Mouse (Mus musculus) heart, embryonic 16.5 days (tissue): Measurements from ENCODE around the gene 4933415A04Rik. TPM values are rescaled to one million over a fixed set of nuclear protein-coding genes. Genes with fewer than 3 reads are reported as not detected.

Experiments
- ATAC-seq: fragments of 200-750 bp; cut with Nextera tagmentation; replicated peaks from 2 replicates; pipeline ENCODE4 v1.8.0; 2017; ENCODE audit warnings: moderate number of reproducible peaks; ENCODE audit not compliant: insufficient read depth, low FRiP score; ENCODE audit errors: extremely low read depth
- H3K27ac ChIP-seq: fragments of 300-500 bp; sonication (generic); 2 replicates; pipeline ENCODE4 v1.5.1; 2014; ENCODE audit warnings: mild to moderate bottlenecking, low read length, control low read depth, moderate library complexity
- H3K27me3 ChIP-seq: fragments of 300-500 bp; sonication (generic); 2 replicates; pipeline ENCODE4 v1.6.1; 2014; ENCODE audit warnings: low read length, mixed read lengths; ENCODE audit not compliant: control insufficient read depth, insufficient read depth
- H3K36me3 ChIP-seq: fragments of 300-500 bp; sonication (generic); 2 replicates; pipeline ENCODE4 v1.6.1; 2014; ENCODE audit not compliant: control insufficient read depth, insufficient read depth
- H3K4me1 ChIP-seq: fragments of 300-500 bp; sonication (generic); 2 replicates; pipeline ENCODE4 v1.6.1; 2014; ENCODE audit warnings: low read length, mixed read lengths; ENCODE audit not compliant: control insufficient read depth, insufficient read depth
- H3K4me2 ChIP-seq: fragments of 300-500 bp; sonication (generic); 2 replicates; pipeline ENCODE4 v1.6.1; 2014; ENCODE audit warnings: low read depth, mild to moderate bottlenecking, control low read depth, low read length
- H3K4me3 ChIP-seq: fragments of 300-500 bp; sonication (generic); 2 replicates; pipeline ENCODE4 v1.5.1; 2014; ENCODE audit warnings: mild to moderate bottlenecking, control low read depth, low read length
- H3K9ac ChIP-seq: fragments of 300-500 bp; sonication (generic); 2 replicates; pipeline ENCODE4 v1.6.1; 2014; ENCODE audit warnings: low read length, control low read depth
- H3K9me3 ChIP-seq: fragments of 300-500 bp; sonication (generic); replicated peaks from 2 replicates; pipeline ENCODE4 v1.6.1; 2016; ENCODE audit warnings: low read length; ENCODE audit not compliant: control insufficient read depth
- WGBS: fragments of 180-500 bp; shearing (Covaris S2); extraction: QIAGEN DNeasy Blood & Tissue Kit; methylation state at CpG from one replicate; pipeline ENCODE4 v1.1.7; 2014; 5-methylcytosine and 5-hydroxymethylcytosine counted together
- polyA plus RNA-seq: library from polyadenylated mRNA; unstranded; fragments of >200 nt; fragmentation: Nextera tagmentation; extraction: Ambion mirVana; gene quantifications from 2 replicates; pipeline ENCODE4 v1.2.1, GENCODE M21; 2015

The 4933415A04Rik gene
- polyA plus RNA-seq, 1 experiment from 2014 or later, result 4.5 TPM

GRCm38 (mm10) chr11:43633165-43633564, 46.3 kb downstream of the 4933415A04Rik start:
- H3K27me3 ChIP-seq, result no peaks in the 10 kb centered on the region
- 65% methylated on average over 6 of the region's 6 CpGs for WGBS
- no peak overlapping the region for H3K9ac ChIP-seq

GRCm38 (mm10) chr11:43633658-43634401, 47.0 kb downstream of the 4933415A04Rik start:
- Histone ChIP-seq H3K27ac (peak overlapping the region; percentile 75), H3K9ac (peak overlapping the region; percentile 28), H3K27me3 (no peaks in the 10 kb centered on the region), H3K36me3 (no peaks in the 10 kb centered on the region), H3K4me3 (no peak overlapping the region), H3K9me3 (no peaks in the 10 kb centered on the region), H3K4me2 (peak overlapping the region; percentile 45), H3K4me1 (peaks cover 20% of the 10 kb centered on the region)
- 11% methylated on average over 18 of the region's 19 CpGs for WGBS
- ATAC-seq, result peak; percentile 65

More at GRCm38 (mm10) chr11:43633165-43633564, 46.3 kb downstream of the 4933415A04Rik start:
- ATAC-seq, result no peak
- no peak overlapping the region for H3K4me3 ChIP-seq
- H3K27ac ChIP-seq, result no peak overlapping the region
- no peak overlapping the region for H3K4me2 ChIP-seq
- no peaks in the 10 kb centered on the region for H3K36me3 ChIP-seq
- no peaks in the 10 kb centered on the region for H3K9me3 ChIP-seq
- peaks cover 20% of the 10 kb centered on the region for H3K4me1 ChIP-seq

GRCm38 (mm10) chr11:43636761-43637160, 49.9 kb downstream of the 4933415A04Rik start:
- 50% methylated on average over 4 of the region's 4 CpGs for WGBS
- H3K4me1 ChIP-seq, result peaks cover 20% of the 10 kb centered on the region
- H3K27ac ChIP-seq, result no peak overlapping the region

GRCm38 (mm10) chr11:43638486-43638885, 51.6 kb downstream of the 4933415A04Rik start:
- no peak overlapping the region for H3K9ac ChIP-seq
- H3K36me3 ChIP-seq, result no peaks in the 10 kb centered on the region
- H3K4me1 ChIP-seq, result peaks cover 20% of the 10 kb centered on the region
- H3K27ac ChIP-seq, result no peak overlapping the region
- WGBS, result 89% methylated on average over 3 of the region's 3 CpGs
- H3K4me2 ChIP-seq, result no peak overlapping the region
- no peak for ATAC-seq
- H3K27me3 ChIP-seq, result no peaks in the 10 kb centered on the region
- no peak overlapping the region for H3K4me3 ChIP-seq
- H3K9me3 ChIP-seq, result peaks cover 5% of the 10 kb centered on the region

More at GRCm38 (mm10) chr11:43636761-43637160, 49.9 kb downstream of the 4933415A04Rik start:
- Histone ChIP-seq H3K9ac (no peak overlapping the region), H3K27me3 (no peaks in the 10 kb centered on the region), H3K9me3 (peaks cover 5% of the 10 kb centered on the region), H3K36me3 (no peaks in the 10 kb centered on the region), H3K4me2 (no peak overlapping the region), H3K4me3 (no peak overlapping the region)
- ATAC-seq, result no peak

Other genes starting within 250 kb of the 4933415A04Rik start
- 110 and 121 TPM in 2 replicates for gene Pttg1, start 160.8 kb upstream of the 4933415A04Rik start, polyA plus RNA-seq
- 37.6 and 40.5 TPM in 2 replicates for gene Slu7, start 153.3 kb upstream of the 4933415A04Rik start, polyA plus RNA-seq
- gene C1qtnf2, start 112.8 kb upstream of the 4933415A04Rik start, polyA plus RNA-seq, result 6.2 and 6.3 TPM in 2 replicates
- 19.5 and 20.4 TPM in 2 replicates for gene Ccnjl, start 58.3 kb upstream of the 4933415A04Rik start, polyA plus RNA-seq
- gene Fabp6, start 14.5 kb downstream of the 4933415A04Rik start, polyA plus RNA-seq, result 18.3 TPM in 1 of 2 replicates, not detected in the other
- 15.5 and 17.4 TPM in 2 replicates for gene Pwwp2a, start 95.0 kb downstream of the 4933415A04Rik start, polyA plus RNA-seq
- 50.1 and 54.9 TPM in 2 replicates for gene Ttc1, start 161.0 kb downstream of the 4933415A04Rik start, polyA plus RNA-seq